Mouse (Mus musculus) B cell, adult (primary cell): Measurements from ENCODE around the gene Mamdc2. TPM values are rescaled to one million over a fixed set of nuclear protein-coding genes. Genes with fewer than 3 reads are reported as not detected.

ENCODE experiments used
- total RNA-seq: library from RNA; stranded (reverse); gene quantifications from 4 replicates; pipeline ENCODE4 v1.2.4, GENCODE M21; 2023; ENCODE audit not compliant: inconsistent age

Mamdc2 gene
- not detected in 4 replicates for total RNA-seq

DNA sequence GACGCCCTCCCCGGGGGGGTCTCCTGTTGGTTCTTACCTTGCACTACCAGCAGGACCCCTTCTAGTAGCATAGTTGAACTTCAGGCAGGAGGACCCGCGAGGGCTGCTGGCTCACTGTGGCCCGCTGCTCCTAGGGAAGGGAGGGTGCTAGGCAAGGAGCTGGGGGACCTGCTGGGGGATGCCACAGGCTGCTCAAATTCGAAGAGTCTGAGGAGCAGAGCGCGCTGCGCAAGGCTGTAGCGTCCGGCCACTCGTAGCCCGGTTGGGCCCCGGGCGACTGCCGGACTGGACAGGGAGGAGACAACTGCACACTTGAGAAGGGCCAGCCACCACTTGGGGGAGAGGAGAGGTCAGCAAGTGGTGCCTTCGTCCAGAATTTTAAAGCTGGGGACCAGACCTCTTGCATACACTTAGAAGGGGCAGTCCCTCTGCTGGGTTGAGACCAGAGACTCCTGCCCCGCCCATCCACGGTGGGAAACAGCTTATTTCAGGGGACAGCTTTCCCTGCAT, at the start of gene Mamdc2:
TSS of gene Mamdc2 (minus strand) at position 455 of the 510 bp plus-strand sequence.

DNA sequence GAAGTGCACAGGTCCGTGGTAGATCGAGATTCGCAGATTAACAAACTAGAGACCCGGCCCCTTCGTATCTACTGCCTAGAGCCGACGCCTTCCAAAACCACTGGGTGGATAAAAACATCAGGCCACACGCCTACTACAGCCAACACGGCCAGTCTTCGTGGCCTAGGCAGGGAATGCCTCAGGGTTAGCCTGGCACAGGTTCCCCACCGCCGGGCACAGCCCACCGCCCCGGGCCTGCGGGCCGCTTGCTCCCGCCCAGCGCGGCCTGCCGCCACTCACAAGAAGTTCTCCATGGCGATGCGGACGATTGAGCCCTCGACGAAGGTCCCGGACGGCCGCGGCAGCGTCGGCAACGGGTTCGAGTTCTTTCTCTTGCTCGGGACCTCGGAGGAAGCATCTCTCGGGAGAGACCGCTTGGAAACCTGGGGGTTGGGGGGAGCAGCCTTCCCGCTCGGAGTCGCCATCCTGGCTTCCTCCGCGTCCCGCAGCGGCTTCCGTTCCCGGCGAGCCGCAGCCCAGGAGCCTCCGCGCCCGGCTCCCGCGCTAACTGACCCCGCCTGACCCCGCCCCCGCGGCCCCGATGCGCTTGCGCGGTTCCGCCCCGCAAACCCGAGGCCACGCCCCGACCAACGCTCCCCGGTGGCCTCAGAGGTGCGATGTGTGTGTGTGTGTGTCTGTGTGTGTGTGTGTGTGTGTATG, 174.7 kb downstream of the Mamdc2 start, which contains the start of gene Smc5:
TSS of gene Smc5 (minus strand) at position 543 of the 699 bp plus-strand sequence.

Other genes with a start within 250 kb of the Mamdc2 start
- gene Smc5, start 174.5 kb downstream of the Mamdc2 start, total RNA-seq, result 86.2 to 122 TPM (median 105 TPM) in 4 replicates
- gene 1700028P14Rik, start 204.4 kb upstream of the Mamdc2 start, total RNA-seq, result not detected in 4 replicates
- 32.3 to 34.3 TPM (median 33.1 TPM) in 4 replicates for gene Ptar1, start 239.0 kb upstream of the Mamdc2 start, total RNA-seq